Mouse (Mus musculus): ENCODE measurements around the gene 1700012B07Rik.

1700012B07Rik gene

DNA sequence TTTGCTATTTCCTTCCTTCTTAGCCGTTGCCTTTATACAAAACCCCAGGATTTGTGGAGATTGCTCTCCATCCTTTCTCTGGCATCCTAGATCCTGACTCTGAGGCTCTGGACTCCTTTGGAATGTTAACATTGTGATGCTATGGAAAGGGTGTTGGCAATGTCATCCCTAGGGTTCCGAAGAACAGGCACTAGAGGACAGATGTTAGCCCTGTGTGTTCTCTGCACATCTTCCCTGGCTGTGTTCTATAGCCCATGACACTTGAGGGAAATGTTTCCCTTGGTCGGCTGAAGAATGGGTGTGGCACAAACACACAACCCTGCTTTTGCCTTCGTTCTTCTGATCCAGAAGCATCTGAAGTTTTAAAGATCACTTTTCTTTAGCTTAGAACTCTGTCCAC, at the start of gene 1700012B07Rik:
Gene 1700012B07Rik, minus strand, starts transcription at position 101 of the 400 bp plus-strand sequence.
- no peak for DNase-seq

- no peak for DNase-seq
These were observed 48.9 kb upstream of the 1700012B07Rik start for GRCm38 (mm10) chr11:109876767-109877166.

- DNase-seq: no peak
These were observed 48.0 kb upstream of the 1700012B07Rik start for GRCm38 (mm10) chr11:109875834-109876233.

GRCm38 (mm10) chr11:109875525-109875802, 47.6 kb upstream of the 1700012B07Rik start:
- DNase-seq: no peak

DNA sequence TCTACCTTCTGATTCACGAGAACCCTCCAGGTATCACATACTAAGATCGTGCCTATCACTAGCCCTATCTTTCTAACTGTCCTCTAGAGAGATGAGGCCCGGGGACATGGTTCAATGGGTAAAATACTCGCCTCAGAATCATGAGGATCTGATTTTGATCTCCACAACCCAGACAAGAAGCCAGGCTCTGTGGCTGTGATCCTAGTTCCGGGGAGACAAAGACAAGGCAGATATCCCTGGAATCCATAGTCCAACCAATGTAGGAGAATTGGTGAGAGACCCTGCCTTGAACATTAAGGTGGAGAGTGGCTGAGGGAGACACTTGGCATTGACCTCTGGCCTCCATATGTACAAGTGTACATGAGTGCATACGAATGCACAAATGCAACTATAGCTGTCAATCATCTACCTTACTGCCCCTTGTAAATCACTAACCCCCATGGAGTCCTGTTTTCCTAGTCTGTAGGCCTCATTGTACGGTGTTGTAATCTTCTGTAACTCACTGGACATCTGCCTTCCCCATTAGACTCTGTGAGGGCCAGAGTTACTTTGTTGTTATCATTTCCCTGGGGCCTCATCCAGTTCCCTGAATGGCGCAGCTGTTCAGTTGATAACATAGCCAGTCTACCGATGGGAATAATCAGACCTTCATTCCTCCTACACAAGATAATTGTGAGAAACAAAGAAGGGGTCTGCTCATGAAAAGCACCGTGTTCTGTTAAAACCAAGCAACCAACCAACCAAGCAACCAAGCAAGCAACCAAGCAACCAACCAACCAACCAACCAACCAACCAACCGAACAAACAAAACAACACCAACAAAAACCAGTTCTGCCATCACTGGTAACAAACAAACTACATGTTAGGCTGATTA, 47.0 kb upstream of the 1700012B07Rik start:
- DNase-seq: no peak

DNA sequence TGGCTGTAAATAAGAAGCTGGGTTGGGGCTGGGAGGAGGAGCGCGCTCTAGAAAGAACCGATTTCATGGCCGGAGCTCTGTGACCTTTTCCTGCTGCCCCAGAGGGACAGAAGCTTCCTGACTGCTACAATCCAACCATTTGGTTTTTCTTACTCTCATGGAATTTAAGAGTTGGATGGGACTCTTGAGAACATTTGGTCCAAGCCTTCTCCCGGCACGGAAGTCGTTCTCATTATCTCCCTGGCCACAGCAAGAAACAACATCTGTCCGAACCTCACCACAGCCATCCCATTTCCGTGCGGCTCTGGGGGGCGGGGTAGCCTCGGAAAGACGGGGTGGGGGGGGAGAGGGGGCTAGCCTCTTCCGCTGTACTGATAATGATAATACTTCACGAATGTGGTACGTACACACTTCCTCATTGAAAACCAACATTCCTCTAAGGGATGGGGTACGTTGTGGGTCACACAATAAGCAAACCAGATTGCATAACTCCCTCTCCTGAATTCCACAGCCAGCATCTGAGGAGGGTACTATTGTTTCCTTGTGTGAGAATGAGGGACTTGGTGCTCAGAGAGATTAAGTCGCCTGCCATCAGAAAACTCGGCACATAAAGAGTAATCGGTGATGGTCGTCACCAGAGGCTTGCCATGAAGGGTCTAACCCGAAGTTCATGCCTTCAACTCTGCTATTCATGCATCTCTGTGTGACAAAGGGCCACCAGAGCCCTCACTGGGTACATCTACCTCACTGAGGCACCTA, 46.2 kb upstream of the 1700012B07Rik start:
- no peak for DNase-seq

DNA sequence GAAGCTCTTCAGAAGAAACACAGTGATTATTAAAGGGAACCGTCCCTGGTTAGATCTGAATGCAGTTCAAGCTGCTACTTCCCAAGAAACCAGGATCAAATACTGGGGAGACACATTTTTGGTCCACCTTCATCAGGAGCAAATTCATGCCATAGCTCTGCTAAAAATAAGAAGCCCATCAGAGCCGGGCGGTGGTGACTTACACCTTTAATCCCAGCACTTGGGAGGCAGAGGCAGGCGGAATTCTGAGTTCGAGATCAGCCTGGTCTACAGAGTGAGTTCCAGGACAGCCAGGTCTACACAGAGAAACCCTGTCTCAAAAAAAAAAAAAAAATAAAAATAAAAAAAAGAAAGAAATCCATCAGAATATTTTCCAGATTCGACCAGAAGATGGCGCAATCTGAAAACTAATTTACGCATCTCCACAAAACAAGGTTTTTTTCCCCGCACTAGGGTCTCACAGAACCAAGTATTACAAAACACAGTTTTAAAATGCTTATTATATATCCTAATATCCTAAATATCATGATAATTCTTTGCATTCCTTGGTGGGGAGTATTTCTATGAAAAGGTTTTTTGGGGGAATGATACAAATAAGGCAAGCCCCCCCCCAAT, 45.4 kb upstream of the 1700012B07Rik start:
- peak; percentile 23 for DNase-seq

GRCm38 (mm10) chr11:109872674-109873073, 44.8 kb upstream of the 1700012B07Rik start:
- no peak for DNase-seq

- no peak for DNase-seq
These were observed 44.2 kb upstream of the 1700012B07Rik start for GRCm38 (mm10) chr11:109872056-109872455.

DNA sequence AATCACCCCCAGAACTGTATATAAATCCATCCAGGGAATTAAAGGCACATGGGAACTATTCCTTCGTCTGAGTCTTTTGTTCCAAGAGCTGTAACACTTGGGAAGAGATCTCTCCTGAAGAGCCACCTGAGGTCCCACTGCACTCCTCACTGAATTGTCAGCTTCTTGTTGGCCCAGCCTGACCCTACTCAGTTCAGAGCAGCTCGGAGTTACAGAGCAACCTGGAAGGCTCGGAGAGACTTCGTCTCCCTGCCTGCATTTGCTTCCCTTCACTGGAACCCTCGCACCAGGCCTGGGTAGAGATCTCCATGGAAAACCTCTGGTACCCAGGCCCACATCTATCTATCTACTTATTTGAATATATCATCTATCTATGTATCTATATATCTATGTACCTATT, 40.0 kb upstream of the 1700012B07Rik start:
- no peak for DNase-seq

GRCm38 (mm10) chr11:109866537-109867160, 38.8 kb upstream of the 1700012B07Rik start:
- DNase-seq: no peak

GRCm38 (mm10) chr11:109865526-109865925, 37.7 kb upstream of the 1700012B07Rik start:
- no peak for DNase-seq

GRCm38 (mm10) chr11:109863951-109864350, 36.1 kb upstream of the 1700012B07Rik start:
- no peak for DNase-seq

DNA sequence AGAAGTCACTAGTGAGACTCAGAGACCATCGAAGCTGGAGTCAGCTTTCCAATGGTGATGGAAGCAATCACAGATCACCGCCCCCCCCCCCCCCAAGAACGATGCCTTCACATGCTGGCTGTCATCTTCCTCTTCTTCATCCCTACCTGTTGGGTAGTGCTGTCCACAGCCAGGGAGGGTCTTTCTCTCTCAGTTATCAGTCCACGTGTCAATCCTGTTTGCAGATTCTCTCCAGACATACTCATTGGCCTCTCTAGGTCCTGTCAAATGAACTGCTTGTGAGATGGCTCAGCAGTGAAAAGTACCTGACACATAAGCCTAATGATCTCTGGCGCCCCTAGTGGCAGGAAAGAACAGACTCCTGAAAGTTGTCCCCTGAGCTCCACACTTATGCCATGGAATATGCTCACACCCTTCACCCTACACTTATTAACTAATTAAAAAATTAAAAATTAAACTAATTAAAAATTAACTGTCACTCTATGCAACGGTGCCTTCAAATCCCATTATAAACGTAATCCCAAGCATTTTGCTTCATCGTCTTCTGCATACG, 35.4 kb upstream of the 1700012B07Rik start:
- DNase-seq: peak; percentile 63

- DNase-seq: peak; percentile 85
These were observed 32.7 kb upstream of the 1700012B07Rik start for GRCm38 (mm10) chr11:109860508-109860907.

- peak; percentile 74 for DNase-seq
These were observed 32.2 kb upstream of the 1700012B07Rik start for GRCm38 (mm10) chr11:109859939-109860469.

DNA sequence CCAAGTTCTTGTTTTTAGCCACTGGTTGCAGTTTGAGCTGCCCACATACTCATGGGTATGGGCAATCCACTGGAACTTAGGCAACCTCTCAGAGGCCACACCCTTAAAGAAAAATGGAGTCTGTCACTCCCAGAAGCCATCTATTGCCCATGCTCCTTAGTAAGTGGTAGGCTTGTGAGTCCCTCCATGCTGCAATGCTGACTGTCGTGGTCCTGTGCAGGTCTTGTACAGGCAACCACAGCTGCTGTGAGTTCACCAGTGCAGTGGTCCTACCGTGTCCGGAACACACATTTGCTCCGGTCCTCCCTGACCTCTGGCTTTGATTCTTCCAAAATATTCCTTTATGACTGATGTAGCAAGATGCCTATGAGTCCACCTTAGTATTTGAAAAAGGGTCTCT, 31.6 kb upstream of the 1700012B07Rik start:
- DNase-seq: no peak

DNA sequence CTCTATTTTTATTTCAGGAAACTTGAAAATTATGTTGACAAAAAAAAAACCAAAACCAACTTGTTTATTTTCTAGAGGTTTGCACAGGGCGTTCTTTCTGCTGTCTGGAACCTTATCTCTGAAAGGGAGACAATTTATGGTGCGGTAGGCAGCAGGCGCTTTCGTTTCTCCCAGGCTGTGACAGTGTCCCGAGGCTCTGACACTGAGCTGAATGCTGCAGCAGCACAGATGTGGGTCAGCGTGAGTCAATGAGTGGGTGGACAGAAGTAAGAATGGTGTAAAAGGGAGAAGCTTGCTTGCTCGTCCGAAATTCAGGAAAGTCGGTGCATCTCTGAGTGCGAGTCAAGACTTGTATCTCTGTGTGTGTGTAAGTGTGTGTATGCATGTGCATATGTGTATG, 29.2 kb upstream of the 1700012B07Rik start:
- DNase-seq: no peak

DNA sequence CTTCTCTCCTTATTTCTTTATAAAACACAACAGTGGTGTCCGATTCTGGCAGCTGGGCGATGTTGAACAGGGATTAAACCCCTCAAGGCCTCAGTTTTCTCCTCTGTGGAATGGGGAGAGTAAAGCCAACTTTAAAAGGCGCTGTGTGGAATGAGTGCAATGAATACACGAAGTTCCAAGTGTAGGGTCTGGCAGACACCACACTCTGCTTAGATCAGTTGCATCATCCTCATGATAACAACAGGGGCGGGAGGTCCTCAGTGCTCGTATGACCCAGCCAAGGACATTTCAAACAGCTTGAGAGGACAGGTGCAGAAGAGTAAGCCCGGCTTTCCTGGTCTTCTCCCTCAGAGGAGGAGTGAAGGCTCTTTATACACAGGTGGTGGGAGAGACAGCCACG, 26.2 kb upstream of the 1700012B07Rik start:
- DNase-seq: no peak

DNA sequence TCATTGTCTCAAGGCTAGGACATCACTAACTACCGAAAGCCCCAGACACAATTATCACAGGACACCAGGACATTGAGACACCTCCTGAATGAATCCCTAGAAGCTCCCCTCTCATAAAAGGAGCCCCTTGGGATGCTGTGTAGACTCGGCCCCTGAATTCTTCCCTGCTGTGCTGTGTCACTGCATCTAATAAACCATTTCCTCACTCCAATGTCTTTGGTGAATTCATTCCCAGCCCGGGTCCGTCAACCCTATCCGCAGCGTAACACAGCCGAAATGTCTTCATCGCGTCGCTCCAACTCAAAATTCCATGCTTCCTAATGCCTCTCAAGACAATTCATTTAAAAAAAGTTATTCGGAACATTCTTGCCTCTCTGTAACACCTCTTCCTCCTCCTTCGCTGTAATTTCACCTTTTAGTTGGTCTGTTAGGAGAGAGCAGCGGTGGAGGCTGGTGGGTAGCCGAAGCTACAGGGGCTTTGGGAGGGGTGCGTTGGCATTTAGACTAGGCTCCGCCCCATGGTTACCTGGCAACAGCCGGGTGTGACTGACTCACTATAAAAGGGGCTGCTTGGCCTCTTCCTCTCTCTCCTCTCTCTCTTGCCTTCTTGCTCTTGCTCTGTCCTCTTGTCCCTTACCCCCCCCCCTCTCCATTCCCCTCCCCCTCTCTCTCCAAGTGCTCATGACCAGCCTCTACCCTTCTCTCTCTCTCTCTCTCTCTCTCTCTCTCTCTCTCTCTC, 25.6 kb upstream of the 1700012B07Rik start:
- peak; percentile 55 for DNase-seq

GRCm38 (mm10) chr11:109851996-109852395, 24.1 kb upstream of the 1700012B07Rik start:
- no peak for DNase-seq

DNA sequence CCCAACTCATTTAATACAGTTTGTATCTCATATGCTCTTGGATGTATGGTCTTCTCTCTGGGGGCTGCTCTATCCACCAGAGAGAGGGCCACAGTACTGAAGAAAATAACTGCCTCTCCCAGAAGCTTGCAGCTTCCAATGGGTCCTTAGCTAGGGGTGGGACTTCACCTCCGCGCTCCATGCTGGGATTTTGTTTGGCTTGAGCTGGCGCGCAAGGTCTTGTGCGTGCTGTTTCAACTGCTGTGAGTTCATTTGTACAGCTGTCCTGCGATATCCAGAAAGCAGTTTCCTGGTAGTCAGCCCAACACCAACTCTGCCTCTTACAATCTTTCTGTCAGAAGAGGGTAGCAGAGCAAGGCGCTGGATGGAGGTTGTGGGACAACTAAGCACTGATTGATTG, 18.5 kb upstream of the 1700012B07Rik start:
- DNase-seq: no peak

All from thymus, postnatal 14 days (tissue).